Mouse (Mus musculus) liver, embryonic 14.5 days (tissue): ENCODE results near the gene Rnf152. TPM values are rescaled to one million over a fixed set of nuclear protein-coding genes. Genes with fewer than 3 reads are reported as not detected.

Experiments used
- ATAC-seq: fragments of 200-750 bp; cut with Nextera tagmentation; 2 replicates; pipeline ENCODE4 v1.8.0; 2017; ENCODE audit warnings: moderate number of reproducible peaks, mild to moderate bottlenecking, moderate library complexity; ENCODE audit not compliant: insufficient read depth
- DNase-seq, 3 experiments: peaks; one replicate each; pipeline ENCODE4 v3.0.0-alpha.2; 2012 to 2013; ENCODE audit warnings: low read depth in 3 of 3, low spot score in 3 of 3
- H3K27ac ChIP-seq: fragments of 300-500 bp; sonication (generic); 2 replicates; pipeline ENCODE4 v1.5.1; 2014; ENCODE audit warnings: moderate library complexity, mild to moderate bottlenecking, control low read depth, inconsistent platforms
- H3K27me3 ChIP-seq: fragments of 300-500 bp; sonication (generic); 2 replicates; pipeline ENCODE4 v1.6.1; 2014; ENCODE audit warnings: mild to moderate bottlenecking, low read length, moderate library complexity; ENCODE audit not compliant: control insufficient read depth, insufficient read depth
- H3K36me3 ChIP-seq: fragments of 300-500 bp; sonication (generic); replicated peaks from 2 replicates; pipeline ENCODE4 v1.6.1; 2014; ENCODE audit warnings: low read depth; ENCODE audit not compliant: control insufficient read depth, insufficient read depth
- H3K4me1 ChIP-seq, 2 experiments: fragments of 200-500 bp in 1 of 2; fragments of 300-500 bp in 1 of 2; sonication (generic) in 1 of 2; replicated peaks; 2 replicates each; pipeline ENCODE4 v1.6.1; 2012 to 2014; ENCODE audit warnings: antibody characterized with exemption in 1 of 2, inconsistent platforms in 1 of 2, low read length in 1 of 2; ENCODE audit not compliant: control insufficient read depth in 2 of 2, insufficient read depth in 2 of 2
- H3K4me2 ChIP-seq: fragments of 300-500 bp; sonication (generic); 2 replicates; pipeline ENCODE4 v1.6.1; 2014; ENCODE audit warnings: low read depth, mild to moderate bottlenecking, control low read depth, moderate library complexity
- H3K4me3 ChIP-seq, 2 experiments: fragments of 200-500 bp in 1 of 2; fragments of 300-500 bp in 1 of 2; sonication (generic) in 1 of 2; 2 replicates each; pipeline ENCODE4 v1.5.1; 2012 to 2014; ENCODE audit warnings: low read depth in 2 of 2, low read length in 2 of 2, mild to moderate bottlenecking in 2 of 2, control low read depth in 1 of 2, inconsistent platforms in 1 of 2, moderate library complexity in 1 of 2; ENCODE audit not compliant: insufficient read depth in 1 of 2
- H3K9ac ChIP-seq: fragments of 300-500 bp; sonication (generic); replicated peaks from 2 replicates; pipeline ENCODE4 v1.6.1; 2014; ENCODE audit warnings: mild to moderate bottlenecking, control low read depth, moderate library complexity
- H3K9me3 ChIP-seq: fragments of 300-500 bp; sonication (generic); 2 replicates; pipeline ENCODE4 v1.6.1; 2016; ENCODE audit warnings: low read length, mixed read lengths; ENCODE audit not compliant: control insufficient read depth
- CTCF ChIP-seq: IDR thresholded peaks from 2 replicates; pipeline ENCODE4 v1.5.1; 2016; ENCODE audit warnings: antibody characterized with exemption, low read depth, control low read depth
- EP300 ChIP-seq: IDR thresholded peaks from 2 replicates; pipeline ENCODE4 v1.6.1; 2016; ENCODE audit warnings: antibody characterized with exemption, low read depth
- WGBS: fragments of 180-500 bp; shearing (Covaris S2); extraction: QIAGEN DNeasy Blood & Tissue Kit; methylation state at CpG from one replicate; pipeline ENCODE4 v1.1.7; 2014; ENCODE audit not compliant: insufficient replicate concordance; 5-methylcytosine and 5-hydroxymethylcytosine counted together
- polyA plus RNA-seq, 2 experiments: library from polyadenylated mRNA; depleted of rRNA in 1 of 2; stranded (reverse) in 1 of 2; unstranded in 1 of 2; fragments of >200 nt; fragmentation: Nextera tagmentation in 1 of 2; extraction: Ambion mirVana in 1 of 2; gene quantifications; 2 replicates each; pipeline versions ENCODE4 v1.2.1 to v1.2.3; 2012 to 2014

Rnf152 gene
- polyA plus RNA-seq, 2 experiments, result 0.05 to 0.08 TPM

DNA sequence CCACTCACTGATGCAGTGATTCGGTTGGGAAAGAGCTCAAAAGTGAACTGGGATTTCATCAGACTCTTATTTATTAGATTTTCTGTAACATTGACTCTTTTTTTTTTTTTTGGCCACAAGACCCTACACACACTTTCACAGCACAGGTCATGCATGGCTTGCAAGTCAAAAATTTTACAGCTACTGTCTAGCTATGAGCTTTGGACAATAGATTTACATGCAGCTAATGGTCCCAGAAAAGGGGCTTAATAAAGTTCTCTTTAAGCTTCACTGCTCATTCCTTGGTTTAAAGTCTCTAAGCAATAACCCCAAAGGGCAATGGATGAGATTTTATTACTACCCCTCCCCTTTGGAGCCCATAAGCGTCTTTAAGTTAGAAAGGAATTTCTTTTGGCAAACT is 76.3 kb downstream of the Rnf152 start:
- no peak for DNase-seq
- ATAC-seq, result no peak
- Histone ChIP-seq H3K4me2 (no peak overlapping the region), H3K9ac (no peak overlapping the region), H3K4me1 (no peaks in the 10 kb centered on the region), H3K4me3 (no peak overlapping the region), H3K27me3 (no peaks in the 10 kb centered on the region), H3K36me3 (no peaks in the 10 kb centered on the region), H3K9me3 (no peaks in the 10 kb centered on the region), H3K27ac (no peak overlapping the region)
- no peak for TF ChIP-seq CTCF
- TF ChIP-seq EP300, result no peak
- 56% methylated on average over 2 of the region's 2 CpGs for WGBS

DNA sequence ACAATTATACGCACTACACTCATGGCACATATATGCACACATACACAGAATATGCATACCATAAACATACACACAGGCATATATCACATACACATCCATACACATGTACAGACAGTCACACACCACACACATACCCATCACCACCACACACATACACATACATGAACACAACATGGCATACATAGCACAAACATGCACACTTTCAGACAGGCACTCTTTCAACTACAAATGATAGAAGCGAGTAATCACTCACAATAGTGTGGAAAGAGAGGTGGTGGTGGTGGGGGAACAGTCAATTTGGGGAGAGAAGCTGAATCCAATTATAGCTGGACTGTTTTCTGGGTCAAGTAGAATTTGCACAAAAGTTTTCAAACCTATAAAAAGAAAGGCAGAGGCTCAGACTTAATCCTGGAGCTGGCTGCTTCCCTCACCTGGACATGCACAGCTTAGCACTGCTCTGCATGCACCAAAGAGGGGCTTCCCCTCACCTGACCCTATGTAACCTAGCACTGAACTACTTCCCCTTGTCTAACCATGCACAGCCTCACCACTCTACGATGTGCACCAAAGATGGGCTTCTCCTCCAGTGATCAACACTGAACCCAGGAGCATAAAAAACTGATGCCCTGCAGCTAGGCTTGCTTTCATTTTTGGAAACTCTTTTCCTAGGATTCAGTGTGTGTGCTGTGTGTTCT is 81.9 kb downstream of the Rnf152 start:
- WGBS, result 60% methylated on average over 3 of the region's 3 CpGs
- Histone ChIP-seq H3K9ac (no peak overlapping the region), H3K4me2 (no peak overlapping the region), H3K9me3 (no peaks in the 10 kb centered on the region), H3K4me3 (no peak overlapping the region), H3K36me3 (no peaks in the 10 kb centered on the region), H3K27me3 (no peaks in the 10 kb centered on the region), H3K4me1 (no peaks in the 10 kb centered on the region), H3K27ac (no peak overlapping the region)
- no peak for DNase-seq
- ATAC-seq, result no peak
- TF ChIP-seq CTCF (no peak), EP300 (no peak)

DNA sequence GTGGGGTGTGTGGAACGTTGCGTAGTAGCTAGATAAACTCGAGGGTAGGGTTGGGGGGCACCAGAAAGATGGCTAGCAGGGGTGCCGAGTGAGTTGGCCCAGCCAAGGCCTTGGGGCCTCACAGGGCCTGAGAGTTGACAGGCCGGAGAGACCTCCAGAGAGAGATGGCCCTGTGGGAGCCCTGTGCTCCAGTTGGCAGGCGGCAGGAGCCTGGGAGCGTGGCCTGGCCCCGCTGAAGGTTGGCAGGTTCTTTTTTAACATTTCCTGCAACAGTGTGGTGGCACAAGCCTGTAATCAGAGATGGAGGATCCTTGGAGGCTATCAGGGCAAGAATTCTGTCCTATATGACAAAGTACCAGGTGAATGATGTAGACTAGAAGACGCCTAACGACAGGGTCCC is 85.4 kb downstream of the Rnf152 start:
- ATAC-seq (no peak), DNase-seq (no peak)
- no peaks in the 10 kb centered on the region for H3K36me3 ChIP-seq
- H3K9ac ChIP-seq, result no peak overlapping the region
- no peaks in the 10 kb centered on the region for H3K9me3 ChIP-seq
- no peaks in the 10 kb centered on the region for H3K4me1 ChIP-seq
- H3K4me3 ChIP-seq, result no peak overlapping the region
- 71% methylated on average over 10 of the region's 10 CpGs for WGBS
- no peak overlapping the region for H3K27ac ChIP-seq
- no peaks in the 10 kb centered on the region for H3K27me3 ChIP-seq
- no peak for TF ChIP-seq CTCF
- TF ChIP-seq EP300, result no peak
- no peak overlapping the region for H3K4me2 ChIP-seq

DNA sequence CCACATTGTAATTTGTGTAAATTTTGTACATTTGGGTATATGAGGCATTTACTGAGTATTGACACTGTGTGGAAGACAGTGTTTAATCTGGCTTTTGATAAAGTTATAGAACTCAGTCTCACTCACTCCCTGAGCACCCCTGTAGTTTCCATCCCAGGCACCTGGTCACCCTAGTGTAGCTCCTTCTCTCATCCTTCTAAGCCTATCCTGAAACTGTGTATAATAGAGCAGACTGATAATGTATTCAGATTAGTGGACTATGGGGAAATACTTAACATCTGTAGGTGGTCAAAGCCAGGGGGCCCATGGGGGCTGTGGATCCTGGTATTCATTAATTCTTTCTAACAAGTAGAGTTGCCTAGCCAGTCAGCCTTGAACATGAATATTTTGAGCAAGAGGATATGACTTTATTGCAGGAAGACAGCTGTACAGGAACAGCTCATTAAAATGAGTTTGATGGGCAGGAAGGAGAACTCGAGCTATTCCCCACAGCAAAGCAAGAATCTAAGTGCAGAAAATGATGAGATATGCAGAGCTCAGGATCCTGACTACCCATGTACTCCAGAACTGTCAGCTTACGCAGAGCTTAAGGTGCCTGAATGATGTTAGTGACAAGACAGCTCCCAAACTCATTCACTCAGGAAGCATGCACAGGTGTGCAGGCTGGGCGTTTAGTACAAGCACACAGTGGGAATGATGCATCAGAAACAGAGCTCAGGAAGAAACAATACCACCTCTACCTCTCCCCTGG is 93.1 kb downstream of the Rnf152 start:
- Histone ChIP-seq H3K4me2 (no peak overlapping the region), H3K27ac (no peak overlapping the region)
- ATAC-seq, result no peak

DNA sequence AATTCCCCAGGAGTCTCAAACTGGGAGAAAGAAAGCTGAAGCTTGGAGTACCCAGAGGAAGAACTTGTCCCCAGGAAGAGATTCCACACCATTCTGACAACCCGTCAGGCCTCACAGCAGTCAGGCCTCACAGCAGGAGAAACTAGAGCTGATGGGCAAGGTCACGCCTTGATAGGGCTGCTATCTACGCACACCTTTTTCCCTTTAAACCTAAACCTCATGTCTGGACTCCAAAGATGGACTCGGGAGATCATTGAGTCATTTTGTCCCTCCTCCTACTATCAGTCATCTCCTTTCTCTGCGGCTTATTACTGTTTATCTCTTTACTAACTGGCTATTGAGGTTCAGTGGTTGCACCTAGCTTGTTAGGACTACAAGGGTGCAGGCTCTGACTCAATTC is 96.3 kb downstream of the Rnf152 start:
- Histone ChIP-seq H3K36me3 (no peaks in the 10 kb centered on the region), H3K4me2 (no peak overlapping the region), H3K4me1 (no peaks in the 10 kb centered on the region), H3K27ac (no peak overlapping the region), H3K27me3 (no peaks in the 10 kb centered on the region), H3K4me3 (no peak overlapping the region), H3K9me3 (no peaks in the 10 kb centered on the region), H3K9ac (no peak overlapping the region)
- WGBS, result 41% methylated on average over 5 of the region's 5 CpGs
- DNase-seq, result no peak
- TF ChIP-seq EP300 (no peak), CTCF (no peak)
- no peak for ATAC-seq

More for the DNA sequence above, 93.1 kb downstream of the Rnf152 start:
- WGBS, result 39% methylated on average over 3 of the region's 3 CpGs
- H3K9me3 ChIP-seq, result no peaks in the 10 kb centered on the region
- H3K27me3 ChIP-seq, result no peaks in the 10 kb centered on the region
- no peak overlapping the region for H3K4me3 ChIP-seq
- DNase-seq, result no peak
- H3K36me3 ChIP-seq, result no peaks in the 10 kb centered on the region
- no peaks in the 10 kb centered on the region for H3K4me1 ChIP-seq
- TF ChIP-seq CTCF (no peak), EP300 (no peak)
- no peak overlapping the region for H3K9ac ChIP-seq
